Mouse (Mus musculus): ENCODE measurements around the gene Pgap3.

DNA sequence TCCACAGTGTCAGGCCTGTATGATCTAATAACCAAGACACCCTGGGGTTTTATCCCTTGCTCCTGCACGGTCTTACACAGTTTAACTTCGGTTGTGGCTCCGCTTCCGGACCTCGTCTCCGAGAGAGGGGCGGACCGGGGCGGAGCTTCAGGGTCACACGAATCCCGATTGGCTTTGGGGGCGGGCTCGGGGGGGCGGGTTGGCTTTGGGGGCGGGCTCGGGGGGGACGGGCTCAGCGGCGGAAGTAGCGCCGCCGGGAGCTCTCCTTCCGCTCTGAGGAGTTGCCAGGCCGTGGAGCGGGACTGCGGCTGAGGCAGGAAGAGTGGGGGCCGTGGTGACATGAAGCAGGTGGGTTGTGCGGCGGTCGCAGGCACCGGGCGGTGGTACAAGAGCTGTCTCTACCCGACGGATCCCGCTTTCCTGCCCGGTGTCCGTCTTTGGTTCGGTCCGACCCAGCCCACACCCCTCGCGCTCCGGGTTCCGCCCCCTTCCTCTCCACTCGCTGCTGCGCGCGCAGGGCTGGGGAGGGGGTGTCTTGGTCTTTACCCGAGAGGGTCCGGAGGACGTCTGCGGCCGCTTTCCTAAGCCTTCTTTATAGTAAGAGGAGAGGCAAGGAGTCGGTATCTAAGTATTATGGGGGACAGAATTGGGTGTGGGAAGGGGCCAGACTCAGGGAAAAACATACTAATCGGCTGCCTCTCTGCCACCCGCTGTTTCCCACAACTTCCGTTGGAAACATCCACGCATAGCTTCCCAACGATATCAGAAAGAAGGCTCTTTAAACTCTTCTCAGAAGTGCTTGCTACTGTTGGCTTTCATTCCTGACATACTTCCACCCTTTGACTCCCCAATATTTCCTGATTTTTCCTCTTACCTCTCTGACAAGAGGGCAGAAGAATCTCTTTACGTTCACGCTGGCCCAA lies 41.9 kb downstream of the Pgap3 start, which contains the start of gene Stard3:
- TF ChIP-seq CTCF (IDR thresholded peaks at IDR 0.05) (no peak), EP300 (IDR thresholded peaks at IDR 0.05) (peak; percentile 41)
